Mouse (Mus musculus) myocyte (in vitro differentiated cells): Measurements from ENCODE around the gene Dennd1a. TPM values are rescaled to one million over a fixed set of nuclear protein-coding genes. Genes with fewer than 3 reads are reported as not detected.

ENCODE experiments used
- H3K27me3 ChIP-seq: one replicate; pipeline ENCODE4 v1.6.1; 2011; ENCODE audit not compliant: control insufficient read depth, insufficient read depth, insufficient read length
- H3K36me3 ChIP-seq: one replicate; pipeline ENCODE4 v1.6.1; 2011; ENCODE audit not compliant: control insufficient read depth, insufficient read depth
- H3K4me2 ChIP-seq: one replicate; pipeline ENCODE4 v1.6.1; 2011; ENCODE audit warnings: low read depth, control low read depth
- H3K4me3 ChIP-seq: one replicate; pipeline ENCODE4 v1.5.1; 2011; ENCODE audit warnings: mild to moderate bottlenecking, control low read depth, moderate library complexity
- H3K79me2 ChIP-seq: one replicate; pipeline ENCODE4 v1.6.1; 2011; ENCODE audit not compliant: control insufficient read depth, insufficient read depth
- H3ac ChIP-seq: one replicate; pipeline ENCODE4 v1.6.1; 2011; ENCODE audit not compliant: control insufficient read depth, insufficient read length
- CEBPB ChIP-seq: IDR thresholded peaks from 2 replicates; pipeline ENCODE4 v1.6.1; 2011; ENCODE audit warnings: mild to moderate bottlenecking, moderate library complexity; ENCODE audit not compliant: poor library complexity, insufficient read depth, severe bottlenecking
- E2F4 ChIP-seq: IDR thresholded peaks from one replicate; pipeline ENCODE4 v1.6.1; 2011; ENCODE audit warnings: mild to moderate bottlenecking, control low read depth, moderate library complexity; ENCODE audit not compliant: insufficient read depth
- MAX ChIP-seq: IDR thresholded peaks from one replicate; pipeline ENCODE4 v1.6.1; 2011; ENCODE audit warnings: low read depth, mild to moderate bottlenecking, control low read depth
- MYOD1 ChIP-seq, 3 experiments: IDR thresholded peaks; one replicate each; pipeline ENCODE4 v1.6.1; 2011; ENCODE audit warnings: control low read depth in 2 of 3, low read depth in 2 of 3, mild to moderate bottlenecking in 2 of 3, moderate library complexity in 1 of 3; ENCODE audit not compliant: insufficient read length in 2 of 3, control insufficient read depth in 1 of 3
- MYOG ChIP-seq, 3 experiments: IDR thresholded peaks; one replicate each; pipeline ENCODE4 v1.6.1; 2011; ENCODE audit warnings: control low read depth in 2 of 3, low read depth in 2 of 3, mild to moderate bottlenecking in 2 of 3; ENCODE audit not compliant: insufficient read length in 2 of 3, control insufficient read depth in 1 of 3, insufficient read depth in 1 of 3
- POLR2A ChIP-seq: IDR thresholded peaks from one replicate; pipeline ENCODE4 v1.6.1; 2011; ENCODE audit warnings: low read depth, mild to moderate bottlenecking, control low read depth, moderate library complexity; ENCODE audit not compliant: insufficient read length
- POLR2AphosphoS2 ChIP-seq: IDR thresholded peaks from one replicate; pipeline ENCODE4 v1.6.1; 2011; ENCODE audit warnings: low read depth, control low read depth; ENCODE audit not compliant: insufficient read length
- REST ChIP-seq: IDR thresholded peaks from one replicate; pipeline ENCODE4 v1.6.1; 2011; ENCODE audit warnings: mild to moderate bottlenecking, control low read depth, moderate library complexity; ENCODE audit not compliant: insufficient read depth, insufficient read length
- SRF ChIP-seq: IDR thresholded peaks from one replicate; pipeline ENCODE4 v1.6.1; 2011; ENCODE audit warnings: low read depth; ENCODE audit not compliant: control insufficient read depth, insufficient read length
- TCF12 ChIP-seq: IDR thresholded peaks from one replicate; pipeline ENCODE4 v1.6.1; 2011; ENCODE audit warnings: mild to moderate bottlenecking, control low read depth; ENCODE audit not compliant: poor library complexity, insufficient read depth, severe bottlenecking
- TCF3 ChIP-seq: IDR thresholded peaks from one replicate; pipeline ENCODE4 v1.6.1; 2011; ENCODE audit warnings: low read depth, control low read depth; ENCODE audit not compliant: insufficient read length
- USF1 ChIP-seq: IDR thresholded peaks from one replicate; pipeline ENCODE4 v1.6.1; 2011; ENCODE audit warnings: low read depth, mild to moderate bottlenecking, control low read depth, moderate library complexity
- polyA plus RNA-seq: library from polyadenylated mRNA; unstranded; fragments of >200 nt; fragmentation: generic; extraction: Trizol; gene quantifications from one replicate; pipeline ENCODE4 v1.2.1, GENCODE M21; 2012; ENCODE audit warnings: missing spikeins

The Dennd1a gene
- polyA plus RNA-seq, 1 experiment = 11.3 TPM

GRCm38 (mm10) chr2:38159736-38160135 is 127.5 kb downstream of the Dennd1a start:
- H3K27me3 ChIP-seq = no peaks in the 10 kb centered on the region
- H3K36me3 ChIP-seq = no peaks in the 10 kb centered on the region
- H3K4me3 ChIP-seq = no peak overlapping the region
- no peak overlapping the region for H3K4me2 ChIP-seq
- no peaks in the 10 kb centered on the region for H3K79me2 ChIP-seq
- TF ChIP-seq CEBPB (no peak), TCF3 (no peak), SRF (no peak), POLR2A (no peak), E2F4 (no peak), MAX (no peak), POLR2AphosphoS2 (no peak), TCF12 (no peak), USF1 (no peak)
- no peak overlapping the region for H3ac ChIP-seq

- Histone ChIP-seq H3K4me2 (no peak overlapping the region), H3K4me3 (no peak overlapping the region), H3K36me3 (no peaks in the 10 kb centered on the region), H3K27me3 (no peaks in the 10 kb centered on the region), H3K79me2 (no peaks in the 10 kb centered on the region), H3ac (no peak overlapping the region)
- TF ChIP-seq POLR2A (no peak), CEBPB (no peak), USF1 (no peak), REST (no peak), MYOD1 (IDR thresholded peaks at IDR 0.05; ENCODE audit: control insufficient read depth in 1 of 3, insufficient read length in 2 of 3, low read depth in 2 of 3) (no peak), POLR2AphosphoS2 (no peak), MYOG (IDR thresholded peaks at IDR 0.05; ENCODE audit: control insufficient read depth in 1 of 3, insufficient read depth in 1 of 3, insufficient read length in 2 of 3, low read depth in 2 of 3) (no peak), SRF (no peak), E2F4 (no peak), MAX (no peak), TCF3 (no peak), TCF12 (no peak)
Observed at GRCm38 (mm10) chr2:38157002-38157401, 130.2 kb downstream of the Dennd1a start.

GRCm38 (mm10) chr2:38156001-38156400 is 131.2 kb downstream of the Dennd1a start:
- no peaks in the 10 kb centered on the region for H3K27me3 ChIP-seq
- H3K36me3 ChIP-seq = no peaks in the 10 kb centered on the region
- no peak overlapping the region for H3ac ChIP-seq
- no peak overlapping the region for H3K4me2 ChIP-seq
- no peak overlapping the region for H3K4me3 ChIP-seq
- no peak for TF ChIP-seq USF1
- TF ChIP-seq REST = no peak
- no peak for TF ChIP-seq TCF12
- TF ChIP-seq POLR2AphosphoS2 = no peak
- no peak for TF ChIP-seq MYOD1 (IDR thresholded peaks at IDR 0.05; ENCODE audit: control insufficient read depth in 1 of 3, insufficient read length in 2 of 3, low read depth in 2 of 3)
- TF ChIP-seq SRF = no peak
- TF ChIP-seq TCF3 = no peak
- no peak for TF ChIP-seq E2F4
- no peaks in the 10 kb centered on the region for H3K79me2 ChIP-seq

- H3K4me3 ChIP-seq = no peak overlapping the region
- no peak overlapping the region for H3ac ChIP-seq
- H3K27me3 ChIP-seq = no peaks in the 10 kb centered on the region
- H3K36me3 ChIP-seq = no peaks in the 10 kb centered on the region
- TF ChIP-seq POLR2AphosphoS2 (no peak), TCF12 (no peak), SRF (no peak), POLR2A (no peak), E2F4 (no peak), CEBPB (no peak), USF1 (no peak)
- H3K4me2 ChIP-seq = no peak overlapping the region
- H3K79me2 ChIP-seq = no peaks in the 10 kb centered on the region
Observed at GRCm38 (mm10) chr2:38144831-38145230, 142.4 kb downstream of the Dennd1a start.

GRCm38 (mm10) chr2:38144067-38144779 is 143.0 kb downstream of the Dennd1a start:
- H3K4me2 ChIP-seq = no peak overlapping the region
- H3K4me3 ChIP-seq = no peak overlapping the region
- H3ac ChIP-seq = no peak overlapping the region
- H3K27me3 ChIP-seq = no peaks in the 10 kb centered on the region
- H3K36me3 ChIP-seq = no peaks in the 10 kb centered on the region
- TF ChIP-seq POLR2AphosphoS2 (no peak), SRF (no peak), REST (no peak)
- no peaks in the 10 kb centered on the region for H3K79me2 ChIP-seq
